Mouse (Mus musculus): Measurements from ENCODE around the gene Pxmp4.

Pxmp4 gene

GRCm38 (mm10) chr2:154576876-154577743 is 26.4 kb downstream of the Pxmp4 start:
- DNase-seq (ENCODE audit: extremely low read depth, insufficient read length, low spot score) = no peak

- no peak for DNase-seq (ENCODE audit: extremely low read depth, insufficient read length, low spot score)
Observed at GRCm38 (mm10) chr2:154574271-154574670, 29.2 kb downstream of the Pxmp4 start.

- DNase-seq (ENCODE audit: extremely low read depth, insufficient read length, low spot score) = no peak
Observed at GRCm38 (mm10) chr2:154572996-154573395, 30.5 kb downstream of the Pxmp4 start.

GRCm38 (mm10) chr2:154571976-154572375 is 31.5 kb downstream of the Pxmp4 start:
- DNase-seq (ENCODE audit: extremely low read depth, insufficient read length, low spot score) = peak; percentile 57

- DNase-seq (ENCODE audit: extremely low read depth, insufficient read length, low spot score) = no peak
Observed at GRCm38 (mm10) chr2:154571266-154571665, 32.2 kb downstream of the Pxmp4 start.

- peak; percentile 42 for DNase-seq (ENCODE audit: extremely low read depth, insufficient read length, low spot score)
Observed at GRCm38 (mm10) chr2:154570666-154571065, 32.8 kb downstream of the Pxmp4 start.

- peak; percentile 98 for DNase-seq (ENCODE audit: extremely low read depth, insufficient read length, low spot score)
Observed at GRCm38 (mm10) chr2:154569836-154570286, 33.6 kb downstream of the Pxmp4 start, which contains the start of gene E2f1. TSS of gene E2f1 (minus strand) at chr2:154569892.

GRCm38 (mm10) chr2:154569071-154569748 is 34.3 kb downstream of the Pxmp4 start:
- DNase-seq (ENCODE audit: extremely low read depth, insufficient read length, low spot score) = peak; percentile 84

GRCm38 (mm10) chr2:154568329-154569070 is 35.0 kb downstream of the Pxmp4 start:
- DNase-seq (ENCODE audit: extremely low read depth, insufficient read length, low spot score) = no peak

- DNase-seq (ENCODE audit: extremely low read depth, insufficient read length, low spot score) = no peak
Observed at GRCm38 (mm10) chr2:154567766-154568165, 35.7 kb downstream of the Pxmp4 start.

- DNase-seq (ENCODE audit: extremely low read depth, insufficient read length, low spot score) = no peak
Observed at GRCm38 (mm10) chr2:154566641-154567040, 36.9 kb downstream of the Pxmp4 start.

GRCm38 (mm10) chr2:154565562-154565961 is 37.9 kb downstream of the Pxmp4 start:
- no peak for DNase-seq (ENCODE audit: extremely low read depth, insufficient read length, low spot score)

GRCm38 (mm10) chr2:154563612-154564170 is 39.8 kb downstream of the Pxmp4 start:
- no peak for DNase-seq (ENCODE audit: extremely low read depth, insufficient read length, low spot score)

- no peak for DNase-seq (ENCODE audit: extremely low read depth, insufficient read length, low spot score)
Observed at GRCm38 (mm10) chr2:154558264-154559039, 45.1 kb downstream of the Pxmp4 start, which contains the start of gene Necab3. TSS of gene Necab3 (minus strand) at chr2:154558890.

- DNase-seq (ENCODE audit: extremely low read depth, insufficient read length, low spot score) = no peak
Observed at GRCm38 (mm10) chr2:154557184-154557832, 46.2 kb downstream of the Pxmp4 start.

- DNase-seq (ENCODE audit: extremely low read depth, insufficient read length, low spot score) = no peak
Observed at GRCm38 (mm10) chr2:154555235-154555634, 48.3 kb downstream of the Pxmp4 start.

GRCm38 (mm10) chr2:154552424-154552907 is 51.0 kb downstream of the Pxmp4 start:
- DNase-seq (ENCODE audit: extremely low read depth, insufficient read length, low spot score) = no peak

- DNase-seq (ENCODE audit: extremely low read depth, insufficient read length, low spot score) = no peak
Observed at GRCm38 (mm10) chr2:154551927-154552326, 51.6 kb downstream of the Pxmp4 start.

- DNase-seq (ENCODE audit: extremely low read depth, insufficient read length, low spot score) = no peak
Observed at GRCm38 (mm10) chr2:154551476-154551875, 52.0 kb downstream of the Pxmp4 start, which contains the start of gene Actl10. TSS of gene Actl10 (plus strand) at chr2:154551776.

All from 3134 (cell line).